Mouse (Mus musculus): Measurements from ENCODE around the gene Rimbp2. TPM values are rescaled to one million over a fixed set of nuclear protein-coding genes. Genes with fewer than 3 reads are reported as not detected.

Rimbp2 gene
- polyA plus RNA-seq, 1 experiment from 2014 or later = not detected

- no peaks in the 10 kb centered on the region for H3K4me1 ChIP-seq (replicated peaks; ENCODE audit: insufficient read depth, low read length)
- 75% methylated on average over 3 of the region's 3 CpGs for WGBS
- H3K27ac ChIP-seq = no peak overlapping the region
- no peak overlapping the region for H3K4me2 ChIP-seq (ENCODE audit: low read length)
- no peaks in the 10 kb centered on the region for H3K9me3 ChIP-seq (replicated peaks; ENCODE audit: low read length)
- no peaks in the 10 kb centered on the region for H3K36me3 ChIP-seq (ENCODE audit: insufficient read depth, low read length)
- TF ChIP-seq CTCF (IDR thresholded peaks at IDR 0.05; ENCODE audit: low read depth) = no peak
- ATAC-seq (replicated peaks; ENCODE audit: low FRiP score, low read depth) (no peak), DNase-seq (ENCODE audit: low spot score) (no peak)
- H3K4me3 ChIP-seq (replicated peaks; ENCODE audit: low read depth, low read length) = no peak overlapping the region
- H3K27me3 ChIP-seq (ENCODE audit: insufficient read depth, low read length) = no peaks in the 10 kb centered on the region
- H3K9ac ChIP-seq (ENCODE audit: low read depth, low read length) = no peak overlapping the region
Observed at GRCm38 (mm10) chr5:128887546-128887945, 65.7 kb downstream of the Rimbp2 start.

GRCm38 (mm10) chr5:128884320-128884719, 69.0 kb downstream of the Rimbp2 start:
- Histone ChIP-seq H3K27ac (no peak overlapping the region), H3K9ac (ENCODE audit: low read depth, low read length) (no peak overlapping the region), H3K4me3 (replicated peaks; ENCODE audit: low read depth, low read length) (no peak overlapping the region), H3K27me3 (ENCODE audit: insufficient read depth, low read length) (no peaks in the 10 kb centered on the region), H3K9me3 (replicated peaks; ENCODE audit: low read length) (no peaks in the 10 kb centered on the region), H3K4me2 (ENCODE audit: low read length) (no peak overlapping the region), H3K4me1 (replicated peaks; ENCODE audit: insufficient read depth, low read length) (no peaks in the 10 kb centered on the region), H3K36me3 (ENCODE audit: insufficient read depth, low read length) (no peaks in the 10 kb centered on the region)
- TF ChIP-seq CTCF (IDR thresholded peaks at IDR 0.05; ENCODE audit: low read depth) = no peak
- ATAC-seq (replicated peaks; ENCODE audit: low FRiP score, low read depth) (no peak), DNase-seq (ENCODE audit: low spot score) (peak; percentile 4)
- 28% methylated on average over 5 of the region's 5 CpGs for WGBS

- ATAC-seq (replicated peaks; ENCODE audit: low FRiP score, low read depth) (no peak), DNase-seq (ENCODE audit: low spot score) (peak; percentile 53)
- H3K4me3 ChIP-seq (replicated peaks; ENCODE audit: low read depth, low read length) = no peak overlapping the region
- H3K9me3 ChIP-seq (replicated peaks; ENCODE audit: low read length) = no peaks in the 10 kb centered on the region
- H3K4me1 ChIP-seq (replicated peaks; ENCODE audit: insufficient read depth, low read length) = no peaks in the 10 kb centered on the region
- no peaks in the 10 kb centered on the region for H3K36me3 ChIP-seq (ENCODE audit: insufficient read depth, low read length)
- H3K9ac ChIP-seq (ENCODE audit: low read depth, low read length) = no peak overlapping the region
- no peaks in the 10 kb centered on the region for H3K27me3 ChIP-seq (ENCODE audit: insufficient read depth, low read length)
- no peak overlapping the region for H3K4me2 ChIP-seq (ENCODE audit: low read length)
- 28% methylated on average over 3 of the region's 3 CpGs for WGBS
- TF ChIP-seq CTCF (IDR thresholded peaks at IDR 0.05; ENCODE audit: low read depth) = no peak
- H3K27ac ChIP-seq = no peak overlapping the region
Observed at GRCm38 (mm10) chr5:128879092-128879491, 74.2 kb downstream of the Rimbp2 start.

- no peaks in the 10 kb centered on the region for H3K9me3 ChIP-seq (replicated peaks; ENCODE audit: low read length)
- no peak for TF ChIP-seq CTCF (IDR thresholded peaks at IDR 0.05; ENCODE audit: low read depth)
- ATAC-seq (replicated peaks; ENCODE audit: low FRiP score, low read depth) (no peak), DNase-seq (ENCODE audit: low spot score) (no peak)
- WGBS = 15% methylated on average over 15 of the region's 16 CpGs
- H3K4me2 ChIP-seq (ENCODE audit: low read length) = no peak overlapping the region
- no peaks in the 10 kb centered on the region for H3K36me3 ChIP-seq (ENCODE audit: insufficient read depth, low read length)
- H3K27ac ChIP-seq = no peak overlapping the region
- no peaks in the 10 kb centered on the region for H3K4me1 ChIP-seq (replicated peaks; ENCODE audit: insufficient read depth, low read length)
- H3K27me3 ChIP-seq (ENCODE audit: insufficient read depth, low read length) = no peaks in the 10 kb centered on the region
- H3K4me3 ChIP-seq (replicated peaks; ENCODE audit: low read depth, low read length) = no peak overlapping the region
- no peak overlapping the region for H3K9ac ChIP-seq (ENCODE audit: low read depth, low read length)
Observed at GRCm38 (mm10) chr5:128877425-128878035, 75.8 kb downstream of the Rimbp2 start.

GRCm38 (mm10) chr5:128871706-128872105, 81.6 kb downstream of the Rimbp2 start:
- Histone ChIP-seq H3K4me3 (replicated peaks; ENCODE audit: low read depth, low read length) (no peak overlapping the region), H3K9me3 (replicated peaks; ENCODE audit: low read length) (no peaks in the 10 kb centered on the region), H3K9ac (ENCODE audit: low read depth, low read length) (no peak overlapping the region), H3K27ac (no peak overlapping the region), H3K4me2 (ENCODE audit: low read length) (no peak overlapping the region), H3K36me3 (ENCODE audit: insufficient read depth, low read length) (no peaks in the 10 kb centered on the region), H3K4me1 (replicated peaks; ENCODE audit: insufficient read depth, low read length) (no peaks in the 10 kb centered on the region), H3K27me3 (ENCODE audit: insufficient read depth, low read length) (no peaks in the 10 kb centered on the region)
- WGBS = 63% methylated on average over 3 of the region's 3 CpGs
- ATAC-seq (replicated peaks; ENCODE audit: low FRiP score, low read depth) = no peak
- no peak for DNase-seq (ENCODE audit: low spot score)
- no peak for TF ChIP-seq CTCF (IDR thresholded peaks at IDR 0.05; ENCODE audit: low read depth)

GRCm38 (mm10) chr5:128866811-128867210, 86.5 kb downstream of the Rimbp2 start:
- TF ChIP-seq CTCF (IDR thresholded peaks at IDR 0.05; ENCODE audit: low read depth) = no peak
- no peak overlapping the region for H3K4me3 ChIP-seq (replicated peaks; ENCODE audit: low read depth, low read length)
- no peaks in the 10 kb centered on the region for H3K36me3 ChIP-seq (ENCODE audit: insufficient read depth, low read length)
- no peak overlapping the region for H3K4me2 ChIP-seq (ENCODE audit: low read length)
- no peaks in the 10 kb centered on the region for H3K27me3 ChIP-seq (ENCODE audit: insufficient read depth, low read length)
- no peaks in the 10 kb centered on the region for H3K9me3 ChIP-seq (replicated peaks; ENCODE audit: low read length)
- DNase-seq (ENCODE audit: low spot score) = no peak
- 91% methylated on average over 5 of the region's 5 CpGs for WGBS
- H3K27ac ChIP-seq = no peak overlapping the region
- no peaks in the 10 kb centered on the region for H3K4me1 ChIP-seq (replicated peaks; ENCODE audit: insufficient read depth, low read length)
- ATAC-seq (replicated peaks; ENCODE audit: low FRiP score, low read depth) = no peak
- no peak overlapping the region for H3K9ac ChIP-seq (ENCODE audit: low read depth, low read length)

- ATAC-seq (replicated peaks; ENCODE audit: low FRiP score, low read depth) (no peak), DNase-seq (ENCODE audit: low spot score) (no peak)
- H3K4me2 ChIP-seq (ENCODE audit: low read length) = no peak overlapping the region
- no peaks in the 10 kb centered on the region for H3K9me3 ChIP-seq (replicated peaks; ENCODE audit: low read length)
- no peak overlapping the region for H3K9ac ChIP-seq (ENCODE audit: low read depth, low read length)
- H3K36me3 ChIP-seq (ENCODE audit: insufficient read depth, low read length) = no peaks in the 10 kb centered on the region
- no peak for TF ChIP-seq CTCF (IDR thresholded peaks at IDR 0.05; ENCODE audit: low read depth)
- H3K27ac ChIP-seq = no peak overlapping the region
- no peaks in the 10 kb centered on the region for H3K4me1 ChIP-seq (replicated peaks; ENCODE audit: insufficient read depth, low read length)
- no peaks in the 10 kb centered on the region for H3K27me3 ChIP-seq (ENCODE audit: insufficient read depth, low read length)
- H3K4me3 ChIP-seq (replicated peaks; ENCODE audit: low read depth, low read length) = no peak overlapping the region
- 73% methylated on average over 5 of the region's 5 CpGs for WGBS
Observed at GRCm38 (mm10) chr5:128866291-128866690, 87.0 kb downstream of the Rimbp2 start.

All from kidney, postnatal 0 days (tissue).